Mouse (Mus musculus) lung, adult 2 months (tissue): Measurements from ENCODE around the gene Asic4. TPM values are rescaled to one million over a fixed set of nuclear protein-coding genes. Genes with fewer than 3 reads are reported as not detected.
A peak's percentile ranks its signal among the peaks of the same experiment; 100 is the strongest.

Source experiments
- DNase-seq: peaks from one replicate; pipeline ENCODE4 v3.0.0; 2022
- H3K4me1 ChIP-seq: fragments of 200-500 bp; 2 replicates; pipeline ENCODE4 v1.6.1; 2011; ENCODE audit warnings: low read length; ENCODE audit not compliant: control insufficient read depth, insufficient read depth
- H3K4me3 ChIP-seq: fragments of 200-500 bp; replicated peaks from 2 replicates; pipeline ENCODE3; 2011; ENCODE audit warnings: low read depth, mild to moderate bottlenecking, control low read depth, low read length; ENCODE audit errors: extremely low read depth
- CTCF ChIP-seq: fragments of 200-500 bp; IDR thresholded peaks from 2 replicates; pipeline ENCODE4 v1.5.1; 2011; ENCODE audit warnings: mild to moderate bottlenecking, low read length, control low read depth; ENCODE audit not compliant: insufficient read depth
- POLR2A ChIP-seq: fragments of 200-500 bp; IDR thresholded peaks from 2 replicates; pipeline ENCODE4 v1.6.1; 2011; ENCODE audit warnings: low read depth, mild to moderate bottlenecking, control low read depth, low read length, borderline replicate concordance; ENCODE audit errors: extremely low read depth
- WGBS: fragments of 180-500 bp; shearing (Covaris S2); methylation state at CpG from one replicate; pipeline ENCODE4 v1.1.7; 2018; 5-methylcytosine and 5-hydroxymethylcytosine counted together
- polyA plus RNA-seq: library from polyadenylated mRNA; depleted of rRNA; stranded (reverse); fragments of >200 nt; gene quantifications from 2 replicates; pipeline ENCODE4 v1.2.3, GENCODE M21; 2012; rRNA removed

The Asic4 gene
- 0.05 TPM in 1 of 2 replicates, not detected in the other for polyA plus RNA-seq

DNA sequence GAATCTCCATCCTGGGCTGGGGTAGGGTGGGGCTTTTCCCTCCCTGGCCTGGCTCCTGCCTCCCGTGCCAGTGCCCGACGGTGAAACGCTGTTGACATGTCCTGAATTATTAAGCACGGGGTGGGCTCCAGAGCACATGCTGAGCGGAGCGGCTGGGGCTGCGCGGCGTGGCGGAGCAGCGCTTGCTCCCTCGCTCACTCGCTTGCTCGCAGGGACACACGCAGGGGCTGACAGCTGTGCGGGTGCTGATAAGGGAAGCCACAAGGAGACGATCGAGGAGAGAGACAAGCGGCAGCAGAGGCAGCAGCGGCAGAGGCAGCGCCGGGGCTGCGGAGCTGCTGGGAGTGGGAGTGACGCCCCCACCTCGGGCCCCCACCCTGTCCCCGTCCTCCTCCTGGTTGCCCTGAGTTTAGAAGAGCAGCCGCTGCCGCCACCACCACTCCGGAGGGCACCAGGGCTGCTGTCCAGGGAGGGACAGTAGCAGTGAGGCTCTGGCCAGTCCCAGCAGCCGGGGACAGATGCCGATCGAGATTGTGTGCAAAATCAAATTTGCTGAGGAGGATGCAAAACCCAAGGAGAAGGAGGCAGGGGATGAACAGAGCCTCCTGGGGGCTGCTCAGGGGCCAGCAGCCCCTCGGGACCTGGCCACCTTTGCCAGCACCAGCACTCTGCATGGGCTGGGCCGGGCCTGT is at the start of gene Asic4:
TSS of gene Asic4 (plus strand) at position 123 of the 692 bp plus-strand sequence.
- H3K4me3 ChIP-seq, result no peak within 1 kb of the TSS

GRCm38 (mm10) chr1:75400493-75401115 is 49.6 kb upstream of the Asic4 start:
- 0 out of 2 replicates have a peak, but pooled peaks cover 2% of the 10 kb centered on the region for H3K4me1 ChIP-seq
- H3K4me3 ChIP-seq, result no peak overlapping the region
- 41% methylated on average over 6 of the region's 6 CpGs for WGBS
- no peak for TF ChIP-seq POLR2A
- no peak for TF ChIP-seq CTCF
- no peak for DNase-seq

More for the DNA sequence above, at the start of gene Asic4:
- H3K4me1 ChIP-seq, result no peaks in the 10 kb centered on the region
- no peak for DNase-seq
- TF ChIP-seq CTCF (no peak), POLR2A (no peak)
- WGBS, result 4% methylated on average over 35 of the region's 35 CpGs

GRCm38 (mm10) chr1:75405547-75405946 is 44.7 kb upstream of the Asic4 start:
- TF ChIP-seq POLR2A (no peak), CTCF (no peak)
- 78% methylated on average over 3 of the region's 3 CpGs for WGBS
- no peaks in the 10 kb centered on the region for H3K4me1 ChIP-seq
- DNase-seq, result no peak
- H3K4me3 ChIP-seq, result no peak overlapping the region

DNA sequence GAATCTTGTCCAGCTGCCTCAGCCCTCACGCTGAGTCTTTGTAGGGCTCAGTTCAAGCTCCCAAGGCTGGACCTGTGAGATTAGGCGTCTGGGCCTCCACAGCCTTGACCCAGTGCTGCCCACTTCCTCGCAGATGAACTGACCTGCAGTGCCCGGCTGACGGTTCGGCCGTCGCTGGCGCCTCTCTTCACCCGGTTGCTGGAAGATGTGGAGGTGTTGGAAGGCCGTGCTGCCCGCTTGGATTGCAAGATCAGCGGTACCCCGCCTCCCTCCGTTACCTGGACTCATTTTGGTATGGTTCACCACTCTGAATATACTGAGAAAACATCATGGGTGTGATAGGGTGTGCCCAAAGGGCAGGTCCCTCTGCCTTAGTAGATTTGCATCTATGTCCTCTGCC is 44.1 kb upstream of the Asic4 start:
- DNase-seq, result no peak
- Histone ChIP-seq H3K4me3 (no peak overlapping the region), H3K4me1 (no peaks in the 10 kb centered on the region)
- TF ChIP-seq POLR2A (no peak), CTCF (no peak)
- 87% methylated on average over 15 of the region's 15 CpGs for WGBS

DNA sequence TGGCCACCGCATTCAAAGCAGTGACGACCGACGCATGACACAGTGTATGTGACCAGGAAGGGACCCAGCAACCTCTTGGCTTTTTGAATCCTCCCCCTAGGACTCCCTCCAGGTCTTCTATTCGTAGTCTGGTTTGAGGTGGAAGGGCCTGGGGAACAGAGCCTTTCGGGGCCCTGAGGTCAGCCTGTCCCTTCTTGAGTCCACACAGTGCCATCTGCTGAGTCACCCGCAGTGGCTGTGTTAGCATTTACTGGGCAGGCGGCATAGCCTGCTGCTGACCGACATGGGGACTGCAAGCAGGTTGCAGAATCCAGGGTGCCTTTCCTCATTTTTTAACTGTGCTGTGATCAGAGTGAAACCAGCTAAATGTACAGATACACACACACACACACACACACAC is 43.2 kb upstream of the Asic4 start:
- Histone ChIP-seq H3K4me3 (no peak overlapping the region), H3K4me1 (no peaks in the 10 kb centered on the region)
- DNase-seq, result no peak
- TF ChIP-seq POLR2A, result no peak
- TF ChIP-seq CTCF, result no peak
- WGBS, result 89% methylated on average over 9 of the region's 9 CpGs

GRCm38 (mm10) chr1:75408210-75408609 is 42.0 kb upstream of the Asic4 start:
- DNase-seq, result no peak
- TF ChIP-seq CTCF, result no peak
- no peak for TF ChIP-seq POLR2A
- WGBS, result 48% methylated on average over 4 of the region's 4 CpGs
- no peak overlapping the region for H3K4me3 ChIP-seq
- H3K4me1 ChIP-seq, result no peaks in the 10 kb centered on the region

GRCm38 (mm10) chr1:75409950-75410349 is 40.3 kb upstream of the Asic4 start:
- DNase-seq, result no peak
- TF ChIP-seq CTCF (no peak), POLR2A (no peak)
- no peak overlapping the region for H3K4me3 ChIP-seq
- no peaks in the 10 kb centered on the region for H3K4me1 ChIP-seq
- WGBS, result 90% methylated on average over 7 of the region's 7 CpGs

GRCm38 (mm10) chr1:75412196-75412595 is 38.0 kb upstream of the Asic4 start:
- DNase-seq, result no peak
- 89% methylated on average over 3 of the region's 3 CpGs for WGBS
- TF ChIP-seq POLR2A (no peak), CTCF (no peak)
- Histone ChIP-seq H3K4me1 (no peaks in the 10 kb centered on the region), H3K4me3 (no peak overlapping the region)

GRCm38 (mm10) chr1:75413749-75414148 is 36.5 kb upstream of the Asic4 start:
- 59% methylated on average over 3 of the region's 3 CpGs for WGBS
- no peaks in the 10 kb centered on the region for H3K4me1 ChIP-seq
- TF ChIP-seq CTCF (peak; percentile 32), POLR2A (no peak)

DNA sequence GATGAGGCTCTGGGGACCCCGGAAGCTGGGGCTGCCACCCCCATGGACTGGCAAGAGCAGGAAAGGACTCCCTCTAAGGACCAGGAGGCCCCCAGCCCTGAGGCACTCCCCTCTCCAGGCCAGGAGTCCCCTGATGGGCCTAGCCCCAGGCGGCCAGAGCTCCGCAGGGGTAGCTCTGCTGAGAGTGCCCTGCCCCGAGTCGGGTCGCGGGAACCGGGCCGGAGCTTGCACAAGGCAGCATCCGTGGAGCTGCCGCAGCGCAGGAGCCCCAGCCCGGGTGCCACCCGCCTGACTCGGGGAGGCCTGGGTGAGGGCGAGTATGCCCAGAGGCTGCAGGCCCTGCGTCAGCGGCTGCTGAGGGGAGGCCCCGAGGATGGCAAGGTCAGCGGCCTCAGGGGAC is 28.4 kb upstream of the Asic4 start:
- H3K4me3 ChIP-seq, result no peak overlapping the region
- H3K4me1 ChIP-seq, result no peaks in the 10 kb centered on the region
- 20% methylated on average over 20 of the region's 20 CpGs for WGBS
- TF ChIP-seq POLR2A (no peak), CTCF (no peak)
- no peak for DNase-seq

More at GRCm38 (mm10) chr1:75413749-75414148, 36.5 kb upstream of the Asic4 start:
- no peak for DNase-seq
- no peak overlapping the region for H3K4me3 ChIP-seq
